Mouse (Mus musculus): ENCODE measurements at regions not wholly inside any gene's neighbourhood (a gene's known extent, or its start where the extent isn't known, plus 50 kb on each side); places are given as distances from the start of the nearest gene placed in this dataset.
A peak's percentile ranks its signal among the peaks of the same experiment; 100 is the strongest.

DNA sequence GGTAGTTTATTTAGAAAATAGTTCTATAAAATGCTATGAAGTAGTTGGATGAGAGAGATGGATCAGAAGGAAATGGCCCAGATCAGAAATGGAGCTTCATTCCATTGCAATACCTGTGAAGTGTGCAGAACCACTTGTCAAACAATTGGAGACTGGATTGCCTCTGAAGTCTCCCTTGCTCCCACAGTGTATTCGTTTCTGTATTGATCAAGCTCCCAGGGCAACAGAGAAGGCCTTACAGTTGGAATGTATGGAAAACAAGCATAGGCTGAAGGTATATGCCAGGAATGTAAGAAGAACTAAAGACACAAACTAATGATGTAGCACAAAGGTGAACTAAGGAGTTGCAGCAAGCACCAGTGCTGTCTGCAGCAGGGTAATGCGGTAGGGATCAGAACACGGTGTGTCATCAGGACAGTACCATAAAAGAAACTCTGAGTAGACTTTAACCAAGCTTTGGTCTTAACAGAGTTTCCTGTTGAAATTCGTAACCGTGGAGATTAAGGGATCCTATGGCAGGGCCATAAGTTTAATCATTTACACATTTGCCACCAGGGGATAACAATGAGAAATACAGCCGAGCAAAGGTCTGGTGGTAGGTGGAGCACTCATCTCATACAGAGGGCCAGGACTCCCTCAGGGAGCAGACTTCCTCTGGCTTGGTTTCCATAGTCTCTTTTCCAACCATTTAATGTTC lies 732.9 kb upstream of the 2610301B20Rik start:
- no peak for DNase-seq (ENCODE audit: low read depth, low spot score)

DNA sequence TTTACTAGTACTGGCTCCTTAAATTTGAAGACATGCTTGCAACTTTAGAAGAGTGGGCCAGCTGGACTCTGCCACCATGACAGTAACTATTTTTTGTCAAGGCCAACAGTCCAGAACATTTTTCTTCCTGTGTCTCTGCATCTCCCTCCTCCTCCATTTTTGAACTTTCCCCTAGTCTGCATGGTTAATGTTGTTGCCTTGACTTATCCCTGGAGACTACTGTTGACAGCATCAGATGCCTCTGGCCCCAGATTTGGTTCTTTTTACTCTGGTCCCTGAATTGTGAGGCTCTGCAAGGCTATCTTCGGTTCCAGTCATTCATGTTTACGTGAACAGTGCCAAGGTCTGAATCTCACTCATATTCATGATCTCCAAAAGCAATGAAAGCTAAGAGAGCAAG lies 724.4 kb upstream of the 2610301B20Rik start:
- DNase-seq (ENCODE audit: low read depth, low spot score): no peak

GRCm38 (mm10) chr4:10150501-10150900 lies 723.8 kb upstream of the 2610301B20Rik start:
- peak; percentile 8 for DNase-seq (ENCODE audit: low read depth, low spot score)

DNA sequence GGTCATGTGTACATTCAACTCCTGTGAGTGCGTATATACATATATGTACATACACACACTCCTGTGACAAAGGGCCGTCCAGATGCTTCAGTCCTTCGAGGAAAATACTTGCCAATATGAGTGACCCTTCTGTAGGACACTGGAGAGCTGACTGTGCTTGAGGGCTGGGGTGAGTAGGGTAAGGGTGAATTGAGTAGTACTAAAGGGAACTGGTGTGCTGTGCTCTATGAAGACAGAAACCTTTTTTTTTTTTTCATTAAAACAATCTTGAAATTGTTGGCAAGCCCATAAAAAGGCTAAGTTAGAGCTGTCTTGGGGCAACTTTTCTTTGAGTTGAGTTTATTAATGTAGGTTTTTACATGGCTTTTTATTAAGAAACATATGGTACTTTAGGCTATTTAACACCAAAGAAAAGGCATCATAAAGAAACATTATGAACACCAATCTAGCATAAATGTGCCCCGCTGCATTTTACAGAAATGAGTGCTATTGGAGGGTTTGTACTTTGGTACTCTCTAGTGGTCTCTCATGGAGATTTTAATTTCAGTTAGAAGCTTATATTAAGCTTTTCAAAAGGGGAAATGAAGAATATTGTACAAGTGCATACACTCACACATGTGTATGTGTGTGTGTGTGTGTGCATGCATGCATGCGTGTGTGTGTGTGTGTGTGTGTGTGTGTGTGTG lies 718.5 kb upstream of the 2610301B20Rik start:
- no peak for DNase-seq (ENCODE audit: low read depth, low spot score)

- DNase-seq (ENCODE audit: low read depth, low spot score): no peak
Observed at GRCm38 (mm10) chr4:10189896-10190295, 684.4 kb upstream of the 2610301B20Rik start.

- no peak for DNase-seq (ENCODE audit: low read depth, low spot score)
Observed at GRCm38 (mm10) chr4:10197245-10197943, 676.9 kb upstream of the 2610301B20Rik start.

- DNase-seq (ENCODE audit: low read depth, low spot score): no peak
Observed at GRCm38 (mm10) chr4:10201835-10202234, 672.5 kb upstream of the 2610301B20Rik start.

DNA sequence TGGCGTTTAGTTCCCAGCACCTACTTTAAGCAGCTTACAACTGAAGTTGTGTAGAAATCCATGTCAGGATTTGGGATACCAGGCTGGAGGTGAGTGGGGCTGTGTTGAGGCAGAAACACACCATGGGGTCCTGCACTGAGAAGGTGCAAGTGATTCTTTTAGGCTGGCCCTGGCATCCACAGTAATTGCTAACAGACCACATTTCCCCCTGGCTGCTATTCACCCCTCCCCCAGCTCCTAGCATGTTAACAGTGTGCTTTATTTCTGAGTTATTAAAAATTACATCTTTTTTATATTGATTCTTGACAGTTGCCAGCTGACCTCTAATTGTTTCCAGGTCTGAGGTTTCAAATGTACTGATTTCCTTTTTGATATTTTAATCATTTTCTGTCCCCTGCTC lies 670.1 kb upstream of the 2610301B20Rik start:
- DNase-seq (ENCODE audit: low read depth, low spot score): no peak

DNA sequence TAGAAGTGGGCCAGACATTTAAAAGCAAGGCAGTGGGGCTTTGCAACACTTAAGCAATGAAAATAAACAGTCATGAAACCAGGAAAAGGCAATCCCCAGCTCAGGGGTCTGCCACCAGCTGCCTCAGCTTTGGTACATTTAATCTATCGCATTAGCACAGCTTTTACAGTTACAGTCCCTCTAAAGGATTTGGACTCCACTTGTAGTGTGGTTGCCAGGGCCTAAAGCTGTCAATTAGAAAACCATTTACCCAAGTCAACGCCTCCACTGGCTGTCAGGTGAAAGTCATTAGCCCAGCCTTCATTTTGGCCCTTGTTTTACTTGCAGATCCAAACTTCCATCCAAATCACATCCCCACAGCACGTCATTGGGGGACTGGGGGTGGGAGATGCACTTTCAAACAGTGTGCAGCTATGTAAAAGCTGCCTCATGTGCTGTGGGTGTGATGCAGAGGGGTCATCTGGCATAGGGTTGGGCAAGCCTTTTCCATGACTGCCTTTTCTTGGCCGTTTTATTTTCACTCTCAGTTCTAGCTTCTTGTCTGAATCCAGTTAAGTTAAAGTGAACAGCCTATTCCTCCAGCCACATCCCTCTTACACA lies 664.9 kb upstream of the 2610301B20Rik start:
- no peak for DNase-seq (ENCODE audit: low read depth, low spot score)

- no peak for DNase-seq (ENCODE audit: low read depth, low spot score)
Observed at GRCm38 (mm10) chr4:10211303-10211702, 663.0 kb upstream of the 2610301B20Rik start.

- DNase-seq (ENCODE audit: low read depth, low spot score): no peak
Observed at GRCm38 (mm10) chr4:10235324-10235723, 639.0 kb upstream of the 2610301B20Rik start.

GRCm38 (mm10) chr4:10242117-10242516 lies 632.2 kb upstream of the 2610301B20Rik start:
- no peak for DNase-seq (ENCODE audit: low read depth, low spot score)

- no peak for DNase-seq (ENCODE audit: low read depth, low spot score)
Observed at GRCm38 (mm10) chr4:10242909-10243308, 631.4 kb upstream of the 2610301B20Rik start.

DNA sequence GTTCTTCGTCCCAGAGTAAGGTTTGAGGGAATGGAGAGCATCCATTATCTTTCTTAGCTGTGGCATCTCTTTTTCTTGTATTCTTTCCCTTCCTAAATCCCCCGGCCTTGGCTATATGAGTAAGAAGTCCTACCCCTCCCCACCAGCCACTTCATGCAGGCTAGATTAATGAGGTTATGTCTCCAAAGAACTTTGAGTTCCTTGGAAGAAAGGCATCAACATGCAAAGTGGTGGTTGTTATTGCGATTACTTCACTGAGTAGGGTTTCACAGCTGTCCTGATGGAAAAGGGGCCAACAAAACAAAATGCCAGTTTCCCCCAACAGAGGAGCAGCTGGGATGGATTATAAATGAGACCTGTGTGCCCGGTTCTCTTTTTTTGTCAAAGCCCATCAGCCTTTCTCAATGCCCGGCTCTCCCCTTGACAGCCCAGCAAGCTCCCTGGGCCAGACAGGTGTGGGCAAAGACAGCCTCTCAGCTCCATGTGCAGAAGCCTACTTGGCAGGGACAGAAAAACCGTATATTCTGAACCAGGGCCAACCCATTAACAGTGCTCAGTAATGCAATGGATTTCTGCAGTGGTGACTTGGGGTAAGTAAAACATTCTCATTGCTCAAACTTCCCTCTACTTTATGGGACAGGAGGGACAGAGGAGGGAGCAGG lies 620.1 kb upstream of the 2610301B20Rik start:
- DNase-seq (ENCODE audit: low read depth, low spot score): no peak

- DNase-seq (ENCODE audit: low read depth, low spot score): no peak
Observed at GRCm38 (mm10) chr4:10257537-10257936, 616.8 kb upstream of the 2610301B20Rik start.

DNA sequence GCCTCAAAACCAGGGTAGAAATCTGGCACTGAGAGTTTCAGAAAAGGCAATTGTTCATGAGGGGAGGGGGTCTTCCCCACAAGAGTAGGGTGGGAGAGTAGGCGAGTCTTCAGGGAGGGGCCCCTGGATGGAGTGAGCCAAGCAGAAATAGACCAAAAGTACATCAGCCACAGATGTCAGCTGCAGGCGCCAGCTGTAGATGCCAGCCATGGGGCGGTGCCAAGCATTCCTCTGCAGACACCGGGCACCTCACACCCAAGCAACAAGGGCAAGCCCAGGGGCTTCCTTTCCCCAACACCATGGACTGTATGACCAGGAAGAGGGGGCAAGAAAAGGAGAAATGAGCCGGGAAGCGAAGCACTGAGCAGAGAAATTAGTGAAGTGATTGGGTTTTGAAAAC lies 613.9 kb upstream of the 2610301B20Rik start:
- DNase-seq (ENCODE audit: low read depth, low spot score): no peak

GRCm38 (mm10) chr4:10265942-10266341 lies 608.4 kb upstream of the 2610301B20Rik start:
- DNase-seq (ENCODE audit: low read depth, low spot score): no peak

- DNase-seq (ENCODE audit: low read depth, low spot score): no peak
Observed at GRCm38 (mm10) chr4:10285562-10285961, 588.7 kb upstream of the 2610301B20Rik start.

GRCm38 (mm10) chr4:10290326-10290725 lies 584.0 kb upstream of the 2610301B20Rik start:
- peak; percentile 4 for DNase-seq (ENCODE audit: low read depth, low spot score)

DNA sequence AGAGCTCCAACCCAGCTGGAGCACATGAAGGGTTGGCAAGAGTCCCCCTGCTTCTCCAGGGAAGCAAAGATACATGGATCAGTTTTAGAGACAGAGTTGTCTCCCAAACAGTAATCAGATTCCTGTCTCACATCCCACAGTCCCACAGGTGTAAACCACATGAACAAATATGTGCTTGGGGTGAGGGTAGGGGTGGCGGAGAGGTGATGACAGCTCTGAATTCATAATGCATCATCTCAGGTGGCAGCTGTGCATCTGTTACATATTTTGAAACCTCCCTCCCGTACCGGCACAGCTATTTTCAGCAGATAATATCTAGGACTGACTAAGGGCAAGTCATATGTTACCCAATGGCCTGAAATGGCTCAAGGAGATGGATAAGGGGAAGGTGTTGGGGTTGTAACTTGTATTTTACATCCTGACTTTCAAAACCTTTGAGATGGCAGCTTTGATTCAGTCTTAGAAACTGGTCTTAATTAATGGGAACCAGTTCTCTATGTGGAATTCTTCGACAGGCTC lies 579.2 kb upstream of the 2610301B20Rik start:
- DNase-seq (ENCODE audit: low read depth, low spot score): no peak

DNA sequence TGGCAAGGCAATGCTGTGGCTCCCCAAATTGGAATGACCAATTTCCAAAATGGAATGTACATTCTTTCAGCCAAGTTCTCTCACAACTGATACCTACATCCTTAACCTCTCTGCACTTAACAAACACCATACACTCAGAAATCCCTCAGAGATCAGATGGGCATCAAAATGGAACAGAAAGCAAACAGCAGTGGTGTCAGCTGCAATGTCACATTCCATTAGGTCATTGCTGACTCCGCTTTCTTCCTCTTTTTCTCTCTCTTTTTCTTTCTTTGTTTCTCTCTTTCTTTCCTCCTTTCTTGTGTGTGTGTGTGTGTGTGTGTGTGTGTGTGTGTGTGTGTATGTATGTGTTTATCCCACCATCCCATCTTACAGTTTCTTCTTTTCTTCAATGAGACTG lies 578.1 kb upstream of the 2610301B20Rik start:
- no peak for DNase-seq (ENCODE audit: low read depth, low spot score)

All from A20 (cell line).